Mouse (Mus musculus) stomach, postnatal 0 days (tissue): ENCODE data around the gene Gm13889. TPM values are rescaled to one million over a fixed set of nuclear protein-coding genes. Genes with fewer than 3 reads are reported as not detected.

Source experiments
- ATAC-seq: fragments of 200-750 bp; cut with Nextera tagmentation; 2 replicates; pipeline ENCODE4 v1.8.0; 2017; ENCODE audit not compliant: low FRiP score, low TSS enrichment
- DNase-seq: peaks from one replicate; pipeline ENCODE4 v3.0.0-alpha.2; 2016; ENCODE audit warnings: low spot score
- H3K27ac ChIP-seq: fragments of 300-500 bp; sonication (generic); replicated peaks from 2 replicates; pipeline ENCODE4 v1.5.1; 2014; ENCODE audit warnings: mild to moderate bottlenecking, control low read depth
- H3K27me3 ChIP-seq: fragments of 300-500 bp; sonication (generic); 2 replicates; pipeline ENCODE4 v1.6.1; 2014; ENCODE audit warnings: low read length; ENCODE audit not compliant: control insufficient read depth, insufficient read depth
- H3K36me3 ChIP-seq: fragments of 300-500 bp; sonication (generic); 2 replicates; pipeline ENCODE4 v1.6.1; 2014; ENCODE audit warnings: low read length, mixed read lengths; ENCODE audit not compliant: control insufficient read depth, insufficient read depth
- H3K4me1 ChIP-seq: fragments of 300-500 bp; sonication (generic); replicated peaks from 2 replicates; pipeline ENCODE4 v1.6.1; 2014; ENCODE audit warnings: antibody characterized with exemption; ENCODE audit not compliant: control insufficient read depth, insufficient read depth
- H3K4me2 ChIP-seq: fragments of 300-500 bp; sonication (generic); replicated peaks from 2 replicates; pipeline ENCODE4 v1.6.1; 2014; ENCODE audit warnings: low read depth, mild to moderate bottlenecking, control low read depth, moderate library complexity
- H3K4me3 ChIP-seq: fragments of 300-500 bp; sonication (generic); 2 replicates; pipeline ENCODE4 v1.5.1; 2014; ENCODE audit warnings: low read depth, low read length, control low read depth
- H3K9ac ChIP-seq: fragments of 300-500 bp; sonication (generic); 2 replicates; pipeline ENCODE4 v1.6.1; 2014; ENCODE audit warnings: mild to moderate bottlenecking, low read length, control low read depth, mixed read lengths
- H3K9me3 ChIP-seq: fragments of 300-500 bp; sonication (generic); 2 replicates; pipeline ENCODE4 v1.6.1; 2016; ENCODE audit warnings: low read length; ENCODE audit not compliant: control insufficient read depth
- CTCF ChIP-seq: IDR thresholded peaks from 2 replicates; pipeline ENCODE4 v1.5.1; 2016; ENCODE audit warnings: antibody characterized with exemption, low read depth, mild to moderate bottlenecking, moderate library complexity
- EP300 ChIP-seq: optimal IDR thresholded peaks from 2 replicates; pipeline ENCODE3; 2016; ENCODE audit warnings: antibody characterized with exemption
- WGBS: fragments of 180-500 bp; shearing (Covaris S2); extraction: QIAGEN DNeasy Blood & Tissue Kit; methylation state at CpG from one replicate; pipeline ENCODE4 v1.1.7; 2014; 5-methylcytosine and 5-hydroxymethylcytosine counted together
- polyA plus RNA-seq: library from polyadenylated mRNA; unstranded; fragments of >200 nt; fragmentation: Nextera tagmentation; extraction: Ambion mirVana; gene quantifications from 2 replicates; pipeline ENCODE4 v1.2.1, GENCODE M21; 2015

Gene Gm13889
- polyA plus RNA-seq, result 70.7 and 82.0 TPM in 2 replicates

GRCm38 (mm10) chr2:93956908-93957784, at the start of gene Gm13889:
Gene Gm13889 (minus strand): TSS chr2:93957201.
- peak within 1 kb of the TSS; percentile 62 for H3K4me2 ChIP-seq
- WGBS, result 9% methylated on average over 35 of the region's 62 CpGs
- no peaks in the 10 kb centered on the region for H3K9me3 ChIP-seq
- ATAC-seq (peak; percentile 65; the same call in 1 of the 2 replicates), DNase-seq (peak; percentile 59)
- peak within 1 kb of the TSS; percentile 75 for H3K4me3 ChIP-seq
- H3K9ac ChIP-seq, result peak within 1 kb of the TSS; percentile 92
- no peaks in the 10 kb centered on the region for H3K4me1 ChIP-seq
- TF ChIP-seq EP300 (no peak), CTCF (peak; percentile 24)
- H3K27ac ChIP-seq, result peak within 1 kb of the TSS; percentile 95
- no peaks in the 10 kb centered on the region; the same call in 1 of the 2 replicates for H3K27me3 ChIP-seq
- no peaks in the 10 kb centered on the region for H3K36me3 ChIP-seq

GRCm38 (mm10) chr2:94002331-94002730, 45.3 kb upstream of the Gm13889 start:
- Histone ChIP-seq H3K4me3 (no peak overlapping the region), H3K27ac (no peak overlapping the region), H3K9me3 (no peaks in the 10 kb centered on the region), H3K9ac (no peak overlapping the region), H3K27me3 (no peaks in the 10 kb centered on the region), H3K4me2 (no peak overlapping the region), H3K4me1 (no peaks in the 10 kb centered on the region), H3K36me3 (peaks cover 18% of the 10 kb centered on the region)
- WGBS, result 4% methylated on average over 2 of the region's 2 CpGs
- DNase-seq, result peak; percentile 81
- ATAC-seq, result peak; percentile 68; the same call in 1 of the 2 replicates
- no peak for TF ChIP-seq EP300
- TF ChIP-seq CTCF, result peak; percentile 98

GRCm38 (mm10) chr2:94001918-94002317, 44.9 kb upstream of the Gm13889 start:
- DNase-seq, result no peak
- Histone ChIP-seq H3K27ac (no peak overlapping the region), H3K9me3 (no peaks in the 10 kb centered on the region), H3K27me3 (no peaks in the 10 kb centered on the region), H3K4me3 (no peak overlapping the region), H3K36me3 (peaks cover 18% of the 10 kb centered on the region), H3K9ac (no peak overlapping the region), H3K4me1 (no peaks in the 10 kb centered on the region), H3K4me2 (no peak overlapping the region)
- WGBS, result 69% methylated on average over 4 of the region's 4 CpGs
- no peak for TF ChIP-seq EP300
- TF ChIP-seq CTCF, result no peak
- ATAC-seq, result no peak

- Histone ChIP-seq H3K4me3 (no peak overlapping the region), H3K9me3 (no peaks in the 10 kb centered on the region), H3K36me3 (peaks cover 18% of the 10 kb centered on the region), H3K9ac (no peak overlapping the region), H3K4me2 (no peak overlapping the region), H3K4me1 (no peaks in the 10 kb centered on the region), H3K27ac (no peak overlapping the region), H3K27me3 (no peaks in the 10 kb centered on the region)
- WGBS, result 84% methylated on average over 6 of the region's 6 CpGs
- no peak for TF ChIP-seq EP300
- TF ChIP-seq CTCF, result no peak
- DNase-seq, result no peak
- no peak for ATAC-seq
These were observed 44.4 kb upstream of the Gm13889 start for GRCm38 (mm10) chr2:94001411-94001810.

GRCm38 (mm10) chr2:93996254-93996653, 39.3 kb upstream of the Gm13889 start, which contains the start of gene Gm27027:
Gene Gm27027 (minus strand): TSS chr2:93996354.
- peaks cover 23% of the 10 kb centered on the region for H3K36me3 ChIP-seq

GRCm38 (mm10) chr2:93992810-93993209, 35.8 kb upstream of the Gm13889 start:
- TF ChIP-seq EP300 (no peak), CTCF (no peak)
- ATAC-seq (no peak), DNase-seq (no peak)
- Histone ChIP-seq H3K9me3 (no peaks in the 10 kb centered on the region), H3K27me3 (no peaks in the 10 kb centered on the region), H3K36me3 (peaks cover 22% of the 10 kb centered on the region), H3K9ac (no peak overlapping the region), H3K4me2 (no peak overlapping the region), H3K27ac (no peak overlapping the region), H3K4me1 (no peaks in the 10 kb centered on the region), H3K4me3 (no peak overlapping the region)
- 72% methylated on average over 3 of the region's 3 CpGs for WGBS

More at GRCm38 (mm10) chr2:93996254-93996653, 39.3 kb upstream of the Gm13889 start, which contains the start of gene Gm27027:
- no peaks in the 10 kb centered on the region for H3K4me1 ChIP-seq
- no peak within 1 kb of the TSS for H3K4me3 ChIP-seq
- DNase-seq (no peak), ATAC-seq (no peak)
- H3K27me3 ChIP-seq, result no peaks in the 10 kb centered on the region
- WGBS, result 85% methylated on average over 6 of the region's 6 CpGs
- H3K9me3 ChIP-seq, result no peaks in the 10 kb centered on the region
- no peak within 1 kb of the TSS for H3K4me2 ChIP-seq
- H3K27ac ChIP-seq, result no peak within 1 kb of the TSS
- H3K9ac ChIP-seq, result no peak within 1 kb of the TSS
- TF ChIP-seq EP300 (no peak), CTCF (no peak)
